Mouse (Mus musculus) olfactory bulb, adult 2 months (tissue): ENCODE results near the gene Rhpn2. TPM values are rescaled to one million over a fixed set of nuclear protein-coding genes. Genes with fewer than 3 reads are reported as not detected.
A peak's percentile ranks its signal among the peaks of the same experiment; 100 is the strongest.

ENCODE experiments used
- H3K27ac ChIP-seq: fragments of 200-500 bp; 2 replicates; pipeline ENCODE4 v1.5.1; 2012; ENCODE audit warnings: low read depth, low read length; ENCODE audit not compliant: insufficient read depth
- H3K4me1 ChIP-seq: fragments of 200-500 bp; 2 replicates; pipeline ENCODE4 v1.6.1; 2012; ENCODE audit warnings: low read length; ENCODE audit not compliant: control insufficient read depth, insufficient read depth
- H3K4me3 ChIP-seq: fragments of 200-500 bp; 2 replicates; pipeline ENCODE4 v1.5.1; 2012; ENCODE audit warnings: mild to moderate bottlenecking, low read depth, low read length, moderate library complexity; ENCODE audit not compliant: insufficient read depth
- CTCF ChIP-seq: fragments of 200-500 bp; IDR thresholded peaks from 2 replicates; pipeline ENCODE4 v1.5.1; 2012; ENCODE audit warnings: low read depth, mild to moderate bottlenecking, low read length, moderate library complexity; ENCODE audit not compliant: insufficient read depth
- POLR2A ChIP-seq: fragments of 200-500 bp; IDR thresholded peaks from 2 replicates; pipeline ENCODE4 v1.6.1; 2012; ENCODE audit warnings: mild to moderate bottlenecking, low read depth, low read length, moderate library complexity; ENCODE audit not compliant: insufficient read depth
- WGBS: fragments of 180-500 bp; shearing (Covaris S2); methylation state at CpG from one replicate; pipeline ENCODE4 v1.1.7; 2018; 5-methylcytosine and 5-hydroxymethylcytosine counted together
- polyA plus RNA-seq: library from polyadenylated mRNA; stranded (reverse); fragments of >200 nt; gene quantifications from 2 replicates; pipeline ENCODE4 v1.2.4, GENCODE M21; 2012; ENCODE audit warnings: low replicate concordance; ENCODE audit not compliant: missing spikeins, insufficient read depth, insufficient read length

Gene Rhpn2
- polyA plus RNA-seq = not detected in 2 replicates

GRCm38 (mm10) chr7:35333692-35334526, at the start of gene Rhpn2:
Rhpn2 (plus strand) TSS chr7:35334170.
- H3K4me1 ChIP-seq = peaks cover 12% of the 10 kb centered on the region
- H3K4me3 ChIP-seq = peak within 1 kb of the TSS; percentile 70
- under 1% methylated on average over 52 of the region's 52 CpGs for WGBS
- H3K27ac ChIP-seq = no peak within 1 kb of the TSS
- no peak for TF ChIP-seq POLR2A
- no peak for TF ChIP-seq CTCF

GRCm38 (mm10) chr7:35293464-35293863, 40.5 kb upstream of the Rhpn2 start:
- Histone ChIP-seq H3K4me1 (no peaks in the 10 kb centered on the region), H3K27ac (no peak overlapping the region), H3K4me3 (no peak overlapping the region)
- 87% methylated on average over 13 of the region's 13 CpGs for WGBS
- TF ChIP-seq POLR2A (no peak), CTCF (no peak)

GRCm38 (mm10) chr7:35295631-35296030, 38.3 kb upstream of the Rhpn2 start:
- no peaks in the 10 kb centered on the region for H3K4me1 ChIP-seq
- H3K4me3 ChIP-seq = no peak overlapping the region
- 94% methylated on average over 2 of the region's 2 CpGs for WGBS
- TF ChIP-seq CTCF = no peak
- no peak for TF ChIP-seq POLR2A
- H3K27ac ChIP-seq = no peak overlapping the region

GRCm38 (mm10) chr7:35297886-35298285, 36.1 kb upstream of the Rhpn2 start:
- Histone ChIP-seq H3K4me1 (no peaks in the 10 kb centered on the region), H3K4me3 (no peak overlapping the region), H3K27ac (no peak overlapping the region)
- TF ChIP-seq CTCF (no peak), POLR2A (no peak)
- WGBS = 92% methylated on average over 5 of the region's 5 CpGs

GRCm38 (mm10) chr7:35299656-35300055, 34.3 kb upstream of the Rhpn2 start:
- Histone ChIP-seq H3K4me1 (no peaks in the 10 kb centered on the region), H3K27ac (peak overlapping the region; percentile 60)
- 58% methylated on average over 8 of the region's 8 CpGs for WGBS

GRCm38 (mm10) chr7:35300792-35301191, 33.2 kb upstream of the Rhpn2 start:
- no peak for TF ChIP-seq POLR2A
- TF ChIP-seq CTCF = no peak
- Histone ChIP-seq H3K4me3 (no peak overlapping the region), H3K27ac (no peak overlapping the region), H3K4me1 (no peaks in the 10 kb centered on the region)

More at GRCm38 (mm10) chr7:35299656-35300055, 34.3 kb upstream of the Rhpn2 start:
- H3K4me3 ChIP-seq = no peak overlapping the region
- TF ChIP-seq CTCF (no peak), POLR2A (no peak)

- Histone ChIP-seq H3K27ac (no peak overlapping the region), H3K4me1 (no peaks in the 10 kb centered on the region), H3K4me3 (no peak overlapping the region)
- WGBS = 91% methylated on average over 3 of the region's 3 CpGs
- TF ChIP-seq POLR2A (no peak), CTCF (no peak)
Observed at GRCm38 (mm10) chr7:35311214-35311613, 22.8 kb upstream of the Rhpn2 start.

GRCm38 (mm10) chr7:35314156-35314555, 19.8 kb upstream of the Rhpn2 start:
- TF ChIP-seq POLR2A = no peak
- no peak for TF ChIP-seq CTCF
- no peak overlapping the region for H3K27ac ChIP-seq
- no peak overlapping the region for H3K4me3 ChIP-seq
- H3K4me1 ChIP-seq = peaks cover 9% of the 10 kb centered on the region; the same call in 1 of the 2 replicates
